Mouse (Mus musculus) small intestine, adult 2 months (tissue): ENCODE results near the gene Kcnmb2. TPM values are rescaled to one million over a fixed set of nuclear protein-coding genes. Genes with fewer than 3 reads are reported as not detected.

ENCODE experiments used
- H3K27ac ChIP-seq: fragments of 200-500 bp; 2 replicates; pipeline ENCODE4 v1.5.1; 2012; ENCODE audit warnings: low read depth, low read length, control low read depth, inconsistent platforms; ENCODE audit not compliant: insufficient read depth
- H3K27me3 ChIP-seq: fragments of 200-500 bp; 2 replicates; pipeline ENCODE4 v1.6.1; 2012; ENCODE audit warnings: mild to moderate bottlenecking, moderate library complexity, low read length, inconsistent platforms; ENCODE audit not compliant: control insufficient read depth, insufficient read depth
- H3K36me3 ChIP-seq: fragments of 200-500 bp; 2 replicates; pipeline ENCODE4 v1.6.1; 2012; ENCODE audit warnings: mild to moderate bottlenecking, low read length, control low read depth, inconsistent platforms; ENCODE audit not compliant: control insufficient read depth, insufficient read depth
- H3K4me1 ChIP-seq: fragments of 200-500 bp; 2 replicates; pipeline ENCODE4 v1.6.1; 2012; ENCODE audit warnings: low read length, inconsistent platforms, mixed read lengths; ENCODE audit not compliant: control insufficient read depth, insufficient read depth, insufficient read length
- H3K4me3 ChIP-seq: fragments of 200-500 bp; 2 replicates; pipeline ENCODE4 v1.5.1; 2012; ENCODE audit warnings: low read depth, mild to moderate bottlenecking, control low read depth, inconsistent platforms, low read length, moderate library complexity
- CTCF ChIP-seq: fragments of 200-500 bp; IDR thresholded peaks from 2 replicates; pipeline ENCODE4 v1.5.1; 2012; ENCODE audit warnings: low read depth, mild to moderate bottlenecking, control low read depth, inconsistent platforms, low read length, moderate library complexity, mixed read lengths; ENCODE audit not compliant: insufficient replicate concordance, insufficient read length; ENCODE audit errors: extremely low read depth
- POLR2A ChIP-seq: fragments of 200-500 bp; IDR thresholded peaks from 2 replicates; pipeline ENCODE4 v1.6.1; 2012; ENCODE audit warnings: low read depth, mild to moderate bottlenecking, control low read depth, inconsistent platforms, low read length, moderate library complexity
- WGBS: fragments of 180-500 bp; shearing (Covaris S2); methylation state at CpG from one replicate; pipeline ENCODE4 v1.1.7; 2018; 5-methylcytosine and 5-hydroxymethylcytosine counted together
- polyA plus RNA-seq: library from polyadenylated mRNA; depleted of rRNA; stranded (reverse); fragments of >200 nt; gene quantifications from 2 replicates; pipeline ENCODE4 v1.2.3, GENCODE M21; 2012

The Kcnmb2 gene
- polyA plus RNA-seq, 1 experiment, result 0.08 TPM

DNA sequence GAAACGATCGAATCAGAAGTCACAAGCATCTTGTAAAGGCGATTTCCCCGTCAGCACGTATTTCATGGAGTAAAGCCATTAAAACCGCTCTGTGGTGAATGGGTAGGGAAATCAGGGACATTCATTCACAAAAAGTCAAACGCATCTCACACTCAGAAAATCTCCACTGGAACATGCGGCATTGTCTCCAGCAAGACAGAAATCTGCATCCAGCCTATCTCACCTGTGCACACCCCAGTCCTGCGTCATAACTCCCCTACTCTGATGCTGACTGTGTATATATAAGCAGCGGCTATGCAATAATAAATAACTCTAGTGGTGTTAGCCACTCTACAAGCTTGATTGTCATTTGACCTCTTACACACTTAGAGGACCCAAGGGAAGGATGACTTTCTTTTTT lies 199.1 kb downstream of the Kcnmb2 start:
- Histone ChIP-seq H3K4me1 (no peaks in the 10 kb centered on the region), H3K36me3 (no peaks in the 10 kb centered on the region), H3K27me3 (no peaks in the 10 kb centered on the region), H3K27ac (no peak overlapping the region), H3K4me3 (no peak overlapping the region)
- TF ChIP-seq POLR2A (no peak), CTCF (no peak)
- 86% methylated on average over 10 of the region's 10 CpGs for WGBS

DNA sequence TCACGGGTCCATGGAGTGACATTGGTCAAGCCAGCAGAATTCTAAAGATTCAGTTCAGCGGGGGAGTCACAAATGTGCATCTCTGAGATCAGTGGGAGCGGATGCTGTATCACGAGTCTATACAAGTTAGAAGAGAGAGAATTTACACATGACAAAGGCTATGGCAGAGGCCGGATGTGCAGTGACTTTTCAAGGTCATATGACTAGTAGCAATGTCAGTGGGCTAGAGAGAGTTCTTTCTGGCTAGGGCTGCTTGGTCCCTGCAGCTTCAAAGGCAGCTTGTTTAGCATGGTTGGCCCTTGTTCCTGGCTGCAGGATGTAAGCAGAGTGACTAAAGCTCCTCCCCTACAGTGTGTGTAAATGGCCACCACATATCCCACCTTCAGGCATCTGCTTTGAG lies 217.5 kb downstream of the Kcnmb2 start:
- Histone ChIP-seq H3K27me3 (no peaks in the 10 kb centered on the region), H3K36me3 (no peaks in the 10 kb centered on the region), H3K4me1 (no peaks in the 10 kb centered on the region), H3K4me3 (no peak overlapping the region), H3K27ac (no peak overlapping the region)
- TF ChIP-seq CTCF (no peak), POLR2A (no peak)
- WGBS, result 77% methylated on average over 5 of the region's 5 CpGs

DNA sequence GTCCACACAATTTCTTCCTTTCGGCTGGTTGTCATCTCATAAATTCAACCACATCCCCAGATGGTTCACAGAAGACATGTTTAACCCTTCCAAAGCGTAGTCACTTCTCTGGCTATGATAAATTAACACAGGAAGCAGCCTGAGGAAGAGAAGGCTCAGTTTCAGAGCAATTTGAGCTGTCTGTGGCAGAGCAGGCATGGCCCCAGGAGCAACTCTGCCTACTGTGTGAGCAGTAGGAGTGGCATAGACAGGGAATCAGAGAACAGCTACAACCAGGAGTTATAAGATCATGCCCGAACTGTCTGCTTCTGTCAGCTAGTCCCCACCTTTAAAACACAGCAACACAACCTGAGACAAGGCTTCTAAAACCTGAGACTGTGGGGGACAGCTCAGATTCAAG lies 219.4 kb downstream of the Kcnmb2 start:
- no peak overlapping the region for H3K27ac ChIP-seq
- no peak overlapping the region for H3K4me3 ChIP-seq
- TF ChIP-seq CTCF, result no peak
- TF ChIP-seq POLR2A, result no peak
- H3K36me3 ChIP-seq, result no peaks in the 10 kb centered on the region
- H3K27me3 ChIP-seq, result no peaks in the 10 kb centered on the region
- H3K4me1 ChIP-seq, result no peaks in the 10 kb centered on the region
- WGBS, result 52% methylated on average over 3 of the region's 3 CpGs

DNA sequence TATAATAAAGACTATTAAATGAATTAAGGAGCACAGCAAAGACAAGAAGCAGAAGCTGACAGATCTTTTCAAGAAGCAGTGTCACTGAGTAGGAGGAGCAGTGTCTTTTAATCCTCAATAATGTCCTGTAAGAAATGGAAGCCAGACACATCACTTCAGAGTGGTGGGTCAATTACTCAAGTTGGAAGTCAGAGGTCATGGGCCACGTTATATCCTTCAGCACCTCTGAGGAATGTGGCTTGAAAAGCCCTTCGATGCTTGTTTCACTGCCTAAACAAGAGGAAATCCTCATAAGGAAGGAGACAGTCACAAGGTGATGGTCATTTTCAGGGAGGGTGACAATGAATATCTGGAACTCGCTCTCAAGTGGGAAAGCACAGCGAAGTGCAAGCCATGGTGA lies 223.1 kb downstream of the Kcnmb2 start:
- WGBS, result 78% methylated on average over 4 of the region's 4 CpGs
- no peaks in the 10 kb centered on the region for H3K36me3 ChIP-seq
- no peaks in the 10 kb centered on the region for H3K27me3 ChIP-seq
- no peak overlapping the region for H3K4me3 ChIP-seq
- no peaks in the 10 kb centered on the region for H3K4me1 ChIP-seq
- TF ChIP-seq POLR2A (no peak), CTCF (no peak)
- H3K27ac ChIP-seq, result no peak overlapping the region

DNA sequence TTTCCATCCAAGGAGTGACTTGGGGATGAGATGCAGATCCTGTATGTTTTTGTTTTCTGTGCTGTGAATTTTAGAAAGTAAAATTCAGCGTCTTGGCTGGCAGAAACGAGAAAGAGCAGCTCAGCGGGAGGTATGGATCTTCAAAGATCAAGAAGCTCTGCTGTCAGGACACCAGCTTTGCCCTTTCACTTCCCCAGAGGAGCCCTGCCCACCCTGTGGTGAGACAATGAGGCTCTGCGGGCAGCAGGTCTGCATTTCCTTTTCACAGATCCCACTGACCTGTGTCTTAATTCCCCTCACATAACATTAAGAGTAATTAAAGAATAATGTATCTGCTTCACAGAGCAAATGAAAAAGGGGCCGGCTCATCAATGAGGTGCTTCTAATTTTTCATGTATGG lies 226.1 kb downstream of the Kcnmb2 start:
- Histone ChIP-seq H3K4me1 (no peaks in the 10 kb centered on the region), H3K27ac (no peak overlapping the region), H3K4me3 (no peak overlapping the region), H3K36me3 (no peaks in the 10 kb centered on the region), H3K27me3 (no peaks in the 10 kb centered on the region)
- 18% methylated on average over 5 of the region's 5 CpGs for WGBS
- TF ChIP-seq CTCF, result no peak
- no peak for TF ChIP-seq POLR2A

DNA sequence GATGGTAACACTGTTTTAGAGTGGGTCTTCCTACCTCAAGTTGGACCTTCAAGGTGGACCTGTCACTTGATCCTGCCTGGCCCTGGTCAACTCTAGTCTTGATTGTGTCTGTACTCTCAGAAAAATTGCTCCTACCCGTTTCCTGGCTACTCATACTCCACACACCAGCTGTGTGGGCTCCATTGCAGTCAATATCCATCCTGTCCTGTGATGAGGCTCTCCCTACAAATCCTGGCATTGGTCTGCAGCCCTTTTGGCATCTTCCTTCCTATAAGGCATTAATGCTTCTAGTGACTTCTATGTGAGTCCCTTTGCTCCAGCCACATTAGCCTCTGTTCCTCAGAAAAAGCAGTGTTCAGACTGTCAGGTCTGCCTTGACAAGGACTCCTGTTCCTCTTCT lies 228.4 kb downstream of the Kcnmb2 start:
- Histone ChIP-seq H3K4me3 (no peak overlapping the region), H3K27me3 (no peaks in the 10 kb centered on the region), H3K36me3 (no peaks in the 10 kb centered on the region), H3K27ac (no peak overlapping the region), H3K4me1 (no peaks in the 10 kb centered on the region)
- no peak for TF ChIP-seq POLR2A
- TF ChIP-seq CTCF, result no peak
- WGBS, result 38% methylated on average over 1 of the region's 1 CpGs

DNA sequence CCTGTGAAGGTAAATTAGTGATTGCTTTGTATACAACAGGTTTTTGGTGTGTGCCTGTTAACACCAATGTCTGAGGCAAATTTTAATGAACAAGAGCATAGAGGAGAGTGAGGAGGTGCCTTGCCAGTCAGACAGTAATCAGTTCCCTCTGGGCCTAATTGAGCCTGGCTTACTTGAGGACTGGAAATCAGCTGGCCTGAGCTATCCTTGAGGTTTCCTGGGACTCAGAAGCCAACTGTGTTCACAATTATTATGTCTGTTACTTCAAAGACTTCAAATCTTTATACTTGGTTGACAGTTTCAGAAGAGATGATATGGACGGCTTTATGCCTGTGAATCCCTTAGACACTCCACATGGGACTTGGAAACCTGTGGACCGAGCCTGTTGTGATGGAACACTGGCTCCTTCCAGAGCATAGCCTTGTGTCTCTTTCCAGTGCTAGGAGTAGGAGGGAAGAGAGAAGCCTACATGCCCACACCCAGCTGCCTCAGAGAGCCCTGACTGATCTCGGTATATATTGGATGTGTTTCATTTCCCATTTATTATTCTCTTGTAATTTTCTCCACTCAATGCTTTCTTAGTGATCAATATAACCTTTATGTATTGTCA lies 230.2 kb downstream of the Kcnmb2 start:
- H3K4me1 ChIP-seq, result no peaks in the 10 kb centered on the region
- 79% methylated on average over 3 of the region's 3 CpGs for WGBS
- no peaks in the 10 kb centered on the region for H3K36me3 ChIP-seq
- H3K27me3 ChIP-seq, result no peaks in the 10 kb centered on the region
- no peak overlapping the region for H3K27ac ChIP-seq
- TF ChIP-seq POLR2A (no peak), CTCF (no peak)
- no peak overlapping the region for H3K4me3 ChIP-seq
